ENCODE assay signal across 8 mouse cellular contexts in genomic region chr5:107055455-107055854, GRCm38 (mm10).
DNase-seq lines count a peak whose midpoint lies in the region; ATAC-seq lines count a peak whose summit lies in the region.
"Had no signal": no experiment of that assay in that cellular context is flagged by ENCODE, and none has a peak within 500 bp of the region (broad histone marks: within the 10 kb centered on the region; RNA-seq: fewer than 3 reads in every experiment).

No protein-coding gene starts in this region.

- H3K4me3 ChIP-seq in forebrain, embryonic 15.5 days: no peak overlapping the region
- H3K4me3 ChIP-seq in limb, embryonic 12.5 days (replicated peaks): no peak overlapping the region
- H3K4me3 ChIP-seq: liver, embryonic 13.5 days had no signal

- no peaks in the 10 kb centered on the region for H3K27me3 ChIP-seq in forebrain, embryonic 15.5 days
- no peaks in the 10 kb centered on the region for H3K27me3 ChIP-seq in limb, embryonic 12.5 days
- H3K27me3 ChIP-seq: liver, embryonic 13.5 days had no signal

- 0 out of 2 replicates have a peak, but pooled peaks cover 2% of the 10 kb centered on the region for H3K4me1 ChIP-seq in forebrain, embryonic 15.5 days
- peaks cover 14% of the 10 kb centered on the region; the same call in 1 of the 2 replicates for H3K4me1 ChIP-seq in limb, embryonic 12.5 days (replicated peaks)

- ATAC-seq in forebrain, embryonic 15.5 days (replicated peaks): peak; percentile 53; the same call in 1 of the 2 replicates
- peak; percentile 87 for ATAC-seq in limb, embryonic 12.5 days (ENCODE audit: insufficient number of reproducible peaks, insufficient read depth, low FRiP score, low TSS enrichment, low read depth)

- H3K4me2 ChIP-seq in forebrain, embryonic 15.5 days (replicated peaks): no peak overlapping the region
- no peak overlapping the region for H3K4me2 ChIP-seq in limb, embryonic 12.5 days
- H3K4me2 ChIP-seq: liver, embryonic 13.5 days had no signal

- peak; percentile 85 for DNase-seq in left cerebral cortex, postnatal 4 days
- DNase-seq in left cerebral cortex, postnatal 25 days (ENCODE audit: low spot score in 2 of 2): no peak
- DNase-seq in retina, embryonic 14.5 days (ENCODE audit: low spot score): peak; percentile 57
- DNase-seq in frontal cortex, postnatal 25 days (ENCODE audit: low spot score in 2 of 2): no peak
- DNase-seq in cerebellum, adult 9-10 months: no peak
- DNase-seq: liver, embryonic 13.5 days had no signal

- H3K27ac ChIP-seq in forebrain, embryonic 15.5 days (replicated peaks): no peak overlapping the region
- no peak overlapping the region; the same call in 1 of the 2 replicates for H3K27ac ChIP-seq in limb, embryonic 12.5 days
- H3K27ac ChIP-seq: liver, embryonic 13.5 days had no signal

- no peak overlapping the region for H3K9ac ChIP-seq in forebrain, embryonic 15.5 days (replicated peaks)
- no peak overlapping the region for H3K9ac ChIP-seq in limb, embryonic 12.5 days (replicated peaks)
- H3K9ac ChIP-seq: liver, embryonic 13.5 days had no signal

- no peaks in the 10 kb centered on the region for H3K36me3 ChIP-seq in forebrain, embryonic 15.5 days
- no peaks in the 10 kb centered on the region for H3K36me3 ChIP-seq in limb, embryonic 12.5 days
- H3K36me3 ChIP-seq: liver, embryonic 13.5 days had no signal

- 37% methylated on average over 3 of the region's 3 CpGs for WGBS in forebrain, embryonic 15.5 days
- 35% methylated on average over 3 of the region's 3 CpGs for WGBS in limb, embryonic 12.5 days

- intact Hi-C loops in left cerebral cortex, postnatal 4 days (cut with DNase I): no loop called here
- intact Hi-C loops in left cerebral cortex, postnatal 25 days (cut with DNase I): no loop called here

- no peaks in the 10 kb centered on the region for H3K9me3 ChIP-seq in forebrain, embryonic 15.5 days
- no peaks in the 10 kb centered on the region for H3K9me3 ChIP-seq in limb, embryonic 12.5 days
- H3K9me3 ChIP-seq: liver, embryonic 13.5 days had no signal

Comparison
In these comparisons a context has a peak if more than half of its experiments do, and no peak if none do; other contexts are left out.
1. DNase-seq: peak in left cerebral cortex, postnatal 4 days (single experiment) and retina, embryonic 14.5 days (single experiment); none in left cerebral cortex, postnatal 25 days (0 of 2), frontal cortex, postnatal 25 days (0 of 2) and cerebellum, adult 9-10 months (single experiment).